38 mouse cellular contexts compared by ENCODE assay signal in genomic region chr2:93996254-93996653, GRCm38 (mm10). TPM values are rescaled to one million over a fixed set of nuclear protein-coding genes. Genes with fewer than 3 reads are reported as not detected.
"Had no signal": no experiment of that assay in that cellular context is flagged by ENCODE, and none has a peak within 500 bp of the region (broad histone marks: within the 10 kb centered on the region; RNA-seq: fewer than 3 reads in every experiment).

Gm27027 (minus strand) TSS chr2:93996354.

- H3K4me2 ChIP-seq: limb, embryonic 12.5 days; limb, embryonic 13.5 days; limb, embryonic 15.5 days; liver, embryonic 11.5 days; liver, embryonic 12.5 days; liver, embryonic 13.5 days; liver, embryonic 15.5 days; lung, embryonic 14.5 days; lung, embryonic 15.5 days; midbrain, embryonic 11.5 days; midbrain, embryonic 12.5 days; midbrain, embryonic 13.5 days; midbrain, embryonic 15.5 days; neural tube, embryonic 12.5 days had no signal

- ATAC-seq: liver, embryonic 12.5 days; liver, postnatal 0 days; lung, postnatal 0 days; midbrain, embryonic 13.5 days; midbrain, embryonic 15.5 days; midbrain, embryonic 16.5 days had no signal

- H3K9me3 ChIP-seq: limb, embryonic 10.5 days; limb, embryonic 12.5 days; limb, embryonic 13.5 days; limb, embryonic 15.5 days; liver, embryonic 12.5 days; liver, embryonic 13.5 days; liver, embryonic 15.5 days; lung, embryonic 15.5 days; megakaryocyte, embryonic 14.5 days; midbrain, embryonic 10.5 days; midbrain, embryonic 12.5 days; midbrain, embryonic 13.5 days; midbrain, embryonic 15.5 days; neural tube, embryonic 12.5 days had no signal

- H3K4me3 ChIP-seq: limb, embryonic 10.5 days; limb, embryonic 12.5 days; limb, embryonic 13.5 days; limb, embryonic 15.5 days; liver, embryonic 12.5 days; liver, embryonic 13.5 days; liver, embryonic 15.5 days; lung, embryonic 15.5 days; megakaryocyte, embryonic 14.5 days; midbrain, embryonic 10.5 days; midbrain, embryonic 12.5 days; midbrain, embryonic 13.5 days; midbrain, embryonic 15.5 days; myocyte; neural tube, embryonic 12.5 days had no signal

- DNase-seq: left cerebral cortex, postnatal 4 days; liver; liver, embryonic 13.5 days; liver, postnatal 0 days; lung, adult 18-20 months; lung, adult 2 months; lung, embryonic 14.5 days; lung, postnatal 10 days; lung, postnatal 14 days; lung, postnatal 36 days; lung, postnatal 4 days; midbrain, embryonic 14.5 days had no signal

- H3K27me3 ChIP-seq: limb, embryonic 12.5 days; limb, embryonic 13.5 days; limb, embryonic 15.5 days; liver, embryonic 12.5 days; liver, embryonic 13.5 days; liver, embryonic 15.5 days; lung, embryonic 15.5 days; megakaryocyte, embryonic 14.5 days; midbrain, embryonic 12.5 days; midbrain, embryonic 13.5 days; midbrain, embryonic 15.5 days; neural tube, embryonic 12.5 days had no signal

- H3K27ac ChIP-seq: limb, embryonic 10.5 days; limb, embryonic 12.5 days; limb, embryonic 13.5 days; limb, embryonic 15.5 days; liver, embryonic 12.5 days; liver, embryonic 13.5 days; liver, embryonic 14.5 days; liver, embryonic 15.5 days; lung, embryonic 15.5 days; macrophage; midbrain, embryonic 10.5 days; midbrain, embryonic 12.5 days; midbrain, embryonic 13.5 days; midbrain, embryonic 15.5 days; neural tube, embryonic 12.5 days had no signal

- H3K9ac ChIP-seq: limb, embryonic 12.5 days; limb, embryonic 13.5 days; limb, embryonic 15.5 days; liver, embryonic 12.5 days; liver, embryonic 13.5 days; liver, embryonic 14.5 days; liver, embryonic 15.5 days; liver, postnatal 0 days; lung, embryonic 14.5 days; lung, embryonic 15.5 days; midbrain, embryonic 12.5 days; midbrain, embryonic 13.5 days; midbrain, embryonic 15.5 days; neural tube, embryonic 12.5 days had no signal

- H3K4me1 ChIP-seq: limb, embryonic 10.5 days; limb, embryonic 12.5 days; limb, embryonic 13.5 days; limb, embryonic 15.5 days; liver, embryonic 12.5 days; liver, embryonic 13.5 days; liver, embryonic 15.5 days had no signal

RNA-seq across cellular contexts. Expression of gene Gm27027, which starts in this region (rescaled TPM):
- polyA plus RNA-seq: limb, embryonic 10.5 days; limb, embryonic 11.5 days; limb, embryonic 12.5 days; limb, embryonic 13.5 days; limb, embryonic 15.5 days; liver, adult 2 months; liver, embryonic 11.5 days; liver, embryonic 12.5 days; liver, embryonic 13.5 days; liver, embryonic 14.5 days; liver, embryonic 15.5 days; liver, embryonic 16.5 days; liver, postnatal 0 days; lung, adult 2 months; lung, embryonic 14.5 days; lung, embryonic 15.5 days; lung, embryonic 16.5 days; lung, postnatal 0 days; macrophage; midbrain, embryonic 10.5 days; midbrain, embryonic 11.5 days; midbrain, embryonic 12.5 days; midbrain, embryonic 13.5 days; midbrain, embryonic 14.5 days; midbrain, embryonic 15.5 days; midbrain, embryonic 16.5 days; midbrain, postnatal 0 days; myocyte; neural tube, embryonic 11.5 days; neural tube, embryonic 12.5 days had no signal
